Mouse (Mus musculus) kidney, postnatal 0 days (tissue): ENCODE data around the gene Magix. TPM values are rescaled to one million over a fixed set of nuclear protein-coding genes. Genes with fewer than 3 reads are reported as not detected.

Experiments used
- ATAC-seq: fragments of 200-750 bp; cut with Nextera tagmentation; replicated peaks from 2 replicates; pipeline ENCODE4 v1.8.0; 2017; ENCODE audit warnings: low read depth, moderate number of reproducible peaks, moderate TSS enrichment, moderate library complexity; ENCODE audit not compliant: low FRiP score
- DNase-seq: peaks from one replicate; pipeline ENCODE4 v3.0.0-alpha.2; 2016; ENCODE audit warnings: low spot score
- H3K27ac ChIP-seq: fragments of 300-500 bp; sonication (generic); 2 replicates; pipeline ENCODE4 v1.5.1; 2014; ENCODE audit warnings: mild to moderate bottlenecking
- H3K27me3 ChIP-seq: fragments of 300-500 bp; sonication (generic); 2 replicates; pipeline ENCODE4 v1.6.1; 2014; ENCODE audit warnings: low read length, mixed read lengths; ENCODE audit not compliant: insufficient read depth
- H3K36me3 ChIP-seq: fragments of 300-500 bp; sonication (generic); 2 replicates; pipeline ENCODE4 v1.6.1; 2014; ENCODE audit warnings: low read length, mixed read lengths; ENCODE audit not compliant: insufficient read depth
- H3K4me1 ChIP-seq: fragments of 300-500 bp; sonication (generic); replicated peaks from 2 replicates; pipeline ENCODE4 v1.6.1; 2014; ENCODE audit warnings: antibody characterized with exemption, low read length, mixed read lengths; ENCODE audit not compliant: insufficient read depth
- H3K4me2 ChIP-seq: fragments of 300-500 bp; sonication (generic); 2 replicates; pipeline ENCODE4 v1.6.1; 2014; ENCODE audit warnings: mild to moderate bottlenecking, low read length, moderate library complexity, mixed read lengths
- H3K4me3 ChIP-seq: fragments of 300-500 bp; sonication (generic); replicated peaks from 2 replicates; pipeline ENCODE4 v1.5.1; 2014; ENCODE audit warnings: low read depth, low read length
- H3K9ac ChIP-seq: fragments of 300-500 bp; sonication (generic); 2 replicates; pipeline ENCODE4 v1.6.1; 2014; ENCODE audit warnings: low read depth, low read length
- H3K9me3 ChIP-seq: fragments of 300-500 bp; sonication (generic); replicated peaks from 2 replicates; pipeline ENCODE4 v1.6.1; 2016; ENCODE audit warnings: low read length, inconsistent platforms, mixed read lengths
- CTCF ChIP-seq: IDR thresholded peaks from 2 replicates; pipeline ENCODE4 v1.5.1; 2016; ENCODE audit warnings: antibody characterized with exemption, low read depth, mild to moderate bottlenecking, moderate library complexity
- WGBS: fragments of 180-500 bp; shearing (Covaris S2); extraction: QIAGEN DNeasy Blood & Tissue Kit; methylation state at CpG from one replicate; pipeline ENCODE4 v1.1.7; 2014; 5-methylcytosine and 5-hydroxymethylcytosine counted together
- polyA plus RNA-seq: library from polyadenylated mRNA; unstranded; fragments of >200 nt; fragmentation: Nextera tagmentation; extraction: Ambion mirVana; gene quantifications from 2 replicates; pipeline ENCODE4 v1.2.1, GENCODE M21; 2015

Gene Magix
- polyA plus RNA-seq, 1 experiment from 2014 or later, result 2.3 TPM

GRCm38 (mm10) chrX:7679405-7680056 lies 1.5 kb downstream of the Magix start:
- peak; percentile 87 for TF ChIP-seq CTCF
- Histone ChIP-seq H3K9me3 (no peaks in the 10 kb centered on the region), H3K27me3 (no peaks in the 10 kb centered on the region), H3K4me2 (peak overlapping the region; percentile 49), H3K4me3 (0 out of 2 replicates have a peak overlapping the region, but pooled peaks have one; percentile 11), H3K4me1 (no peaks in the 10 kb centered on the region), H3K36me3 (no peaks in the 10 kb centered on the region), H3K9ac (0 out of 2 replicates have a peak overlapping the region, but pooled peaks have one; percentile 40), H3K27ac (no peak overlapping the region; the same call in 1 of the 2 replicates)
- DNase-seq (peak; percentile 88), ATAC-seq (peak; percentile 95)
- WGBS, result 20% methylated on average over 27 of the region's 27 CpGs

- Histone ChIP-seq H3K4me1 (no peaks in the 10 kb centered on the region), H3K9ac (no peak overlapping the region), H3K27ac (no peak overlapping the region), H3K36me3 (no peaks in the 10 kb centered on the region), H3K9me3 (no peaks in the 10 kb centered on the region), H3K4me3 (no peak overlapping the region), H3K4me2 (no peak overlapping the region), H3K27me3 (no peaks in the 10 kb centered on the region)
- DNase-seq (no peak), ATAC-seq (no peak)
- 39% methylated on average over 3 of the region's 3 CpGs for WGBS
- peak; percentile 27; the same call in 1 of the 2 replicates for TF ChIP-seq CTCF
These were observed 2.1 kb downstream of the Magix start for GRCm38 (mm10) chrX:7678986-7679385.

- Histone ChIP-seq H3K27me3 (no peaks in the 10 kb centered on the region), H3K4me1 (0 out of 2 replicates have a peak, but pooled peaks cover 4% of the 10 kb centered on the region), H3K36me3 (no peaks in the 10 kb centered on the region), H3K27ac (peak overlapping the region; percentile 80), H3K4me3 (peak overlapping the region; percentile 20), H3K4me2 (peak overlapping the region; percentile 49), H3K9me3 (no peaks in the 10 kb centered on the region), H3K9ac (peak overlapping the region; percentile 37; the same call in 1 of the 2 replicates)
- 47% methylated on average over 10 of the region's 10 CpGs for WGBS
- TF ChIP-seq CTCF, result no peak
- DNase-seq (no peak), ATAC-seq (peak; percentile 15; the same call in 1 of the 2 replicates)
These were observed 6.1 kb downstream of the Magix start for GRCm38 (mm10) chrX:7675001-7675380.

GRCm38 (mm10) chrX:7674284-7675000 lies 6.6 kb downstream of the Magix start:
- Histone ChIP-seq H3K4me1 (0 out of 2 replicates have a peak, but pooled peaks cover 4% of the 10 kb centered on the region), H3K27me3 (no peaks in the 10 kb centered on the region), H3K27ac (peak overlapping the region; percentile 80), H3K4me3 (peak overlapping the region; percentile 20), H3K4me2 (peak overlapping the region; percentile 49), H3K36me3 (no peaks in the 10 kb centered on the region), H3K9me3 (no peaks in the 10 kb centered on the region), H3K9ac (peak overlapping the region; percentile 37; the same call in 1 of the 2 replicates)
- DNase-seq (peak; percentile 31), ATAC-seq (peak; percentile 74)
- TF ChIP-seq CTCF, result 0 out of 2 replicates have a peak, but pooled peaks have one; percentile 6
- WGBS, result 37% methylated on average over 28 of the region's 28 CpGs

GRCm38 (mm10) chrX:7673578-7674281 lies 7.3 kb downstream of the Magix start:
- H3K9ac ChIP-seq, result 0 out of 2 replicates have a peak overlapping the region, but pooled peaks have one; percentile 37
- WGBS, result 36% methylated on average over 12 of the region's 12 CpGs

GRCm38 (mm10) chrX:7672739-7673138 lies 8.3 kb downstream of the Magix start:
- H3K4me1 ChIP-seq, result 0 out of 2 replicates have a peak, but pooled peaks cover 4% of the 10 kb centered on the region
- no peak for DNase-seq
- no peaks in the 10 kb centered on the region for H3K9me3 ChIP-seq
- no peak overlapping the region for H3K4me2 ChIP-seq
- no peak overlapping the region for H3K27ac ChIP-seq
- no peak for TF ChIP-seq CTCF
- no peak overlapping the region for H3K9ac ChIP-seq
- no peak overlapping the region for H3K4me3 ChIP-seq
- ATAC-seq, result no peak
- H3K27me3 ChIP-seq, result no peaks in the 10 kb centered on the region
- no peaks in the 10 kb centered on the region for H3K36me3 ChIP-seq
- 36% methylated on average over 6 of the region's 6 CpGs for WGBS

More at GRCm38 (mm10) chrX:7673578-7674281, 7.3 kb downstream of the Magix start:
- 0 out of 2 replicates have a peak, but pooled peaks have one; percentile 14 for TF ChIP-seq CTCF
- Histone ChIP-seq H3K27ac (peak overlapping the region; percentile 80), H3K27me3 (no peaks in the 10 kb centered on the region), H3K4me3 (0 out of 2 replicates have a peak overlapping the region, but pooled peaks have one; percentile 2), H3K4me2 (peak overlapping the region; percentile 49), H3K4me1 (0 out of 2 replicates have a peak, but pooled peaks cover 4% of the 10 kb centered on the region), H3K36me3 (no peaks in the 10 kb centered on the region), H3K9me3 (no peaks in the 10 kb centered on the region)
- peak; percentile 9 for ATAC-seq
- DNase-seq, result peak; percentile 70
